Mouse (Mus musculus) small intestine, adult 2 months (tissue): ENCODE results near the gene Vcam1. TPM values are rescaled to one million over a fixed set of nuclear protein-coding genes. Genes with fewer than 3 reads are reported as not detected.

ENCODE experiments used
- H3K27ac ChIP-seq: fragments of 200-500 bp; 2 replicates; pipeline ENCODE4 v1.5.1; 2012; ENCODE audit warnings: low read depth, low read length, control low read depth, inconsistent platforms; ENCODE audit not compliant: insufficient read depth
- H3K27me3 ChIP-seq: fragments of 200-500 bp; 2 replicates; pipeline ENCODE4 v1.6.1; 2012; ENCODE audit warnings: mild to moderate bottlenecking, moderate library complexity, low read length, inconsistent platforms; ENCODE audit not compliant: control insufficient read depth, insufficient read depth
- H3K36me3 ChIP-seq: fragments of 200-500 bp; 2 replicates; pipeline ENCODE4 v1.6.1; 2012; ENCODE audit warnings: mild to moderate bottlenecking, low read length, control low read depth, inconsistent platforms; ENCODE audit not compliant: control insufficient read depth, insufficient read depth
- H3K4me1 ChIP-seq: fragments of 200-500 bp; 2 replicates; pipeline ENCODE4 v1.6.1; 2012; ENCODE audit warnings: low read length, inconsistent platforms, mixed read lengths; ENCODE audit not compliant: control insufficient read depth, insufficient read depth, insufficient read length
- H3K4me3 ChIP-seq: fragments of 200-500 bp; 2 replicates; pipeline ENCODE4 v1.5.1; 2012; ENCODE audit warnings: low read depth, mild to moderate bottlenecking, control low read depth, inconsistent platforms, low read length, moderate library complexity
- CTCF ChIP-seq: fragments of 200-500 bp; IDR thresholded peaks from 2 replicates; pipeline ENCODE4 v1.5.1; 2012; ENCODE audit warnings: low read depth, mild to moderate bottlenecking, control low read depth, inconsistent platforms, low read length, moderate library complexity, mixed read lengths; ENCODE audit not compliant: insufficient replicate concordance, insufficient read length; ENCODE audit errors: extremely low read depth
- POLR2A ChIP-seq: fragments of 200-500 bp; IDR thresholded peaks from 2 replicates; pipeline ENCODE4 v1.6.1; 2012; ENCODE audit warnings: low read depth, mild to moderate bottlenecking, control low read depth, inconsistent platforms, low read length, moderate library complexity
- WGBS: fragments of 180-500 bp; shearing (Covaris S2); methylation state at CpG from one replicate; pipeline ENCODE4 v1.1.7; 2018; 5-methylcytosine and 5-hydroxymethylcytosine counted together
- polyA plus RNA-seq: library from polyadenylated mRNA; depleted of rRNA; stranded (reverse); fragments of >200 nt; gene quantifications from 2 replicates; pipeline ENCODE4 v1.2.3, GENCODE M21; 2012

Gene Vcam1
- polyA plus RNA-seq, 1 experiment: 1.1 TPM

DNA sequence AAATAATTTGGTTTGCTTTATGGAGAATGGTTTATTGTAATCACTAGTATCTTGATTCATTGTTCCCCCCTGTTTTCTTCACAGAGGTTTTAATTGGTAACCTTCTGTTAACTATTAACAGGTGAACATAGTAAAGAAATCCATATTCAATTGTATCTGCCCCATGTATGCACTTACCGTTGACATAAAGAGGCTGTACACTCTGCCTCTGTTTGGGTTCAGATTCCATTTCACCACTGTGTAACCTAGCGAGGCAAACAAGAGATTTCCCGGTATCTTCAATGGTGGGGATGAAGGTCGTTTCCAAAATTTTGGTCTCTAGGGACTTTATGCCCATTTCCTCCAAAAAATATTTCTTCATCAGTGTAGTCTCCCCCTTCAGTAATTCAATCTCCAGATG lies 12.4 kb downstream of the Vcam1 start:
- WGBS: 24% methylated on average over 4 of the region's 4 CpGs
- no peak overlapping the region for H3K27ac ChIP-seq
- H3K4me3 ChIP-seq: no peak overlapping the region
- H3K4me1 ChIP-seq: no peaks in the 10 kb centered on the region
- no peak for TF ChIP-seq CTCF
- TF ChIP-seq POLR2A: no peak
- no peaks in the 10 kb centered on the region for H3K36me3 ChIP-seq
- H3K27me3 ChIP-seq: no peaks in the 10 kb centered on the region

DNA sequence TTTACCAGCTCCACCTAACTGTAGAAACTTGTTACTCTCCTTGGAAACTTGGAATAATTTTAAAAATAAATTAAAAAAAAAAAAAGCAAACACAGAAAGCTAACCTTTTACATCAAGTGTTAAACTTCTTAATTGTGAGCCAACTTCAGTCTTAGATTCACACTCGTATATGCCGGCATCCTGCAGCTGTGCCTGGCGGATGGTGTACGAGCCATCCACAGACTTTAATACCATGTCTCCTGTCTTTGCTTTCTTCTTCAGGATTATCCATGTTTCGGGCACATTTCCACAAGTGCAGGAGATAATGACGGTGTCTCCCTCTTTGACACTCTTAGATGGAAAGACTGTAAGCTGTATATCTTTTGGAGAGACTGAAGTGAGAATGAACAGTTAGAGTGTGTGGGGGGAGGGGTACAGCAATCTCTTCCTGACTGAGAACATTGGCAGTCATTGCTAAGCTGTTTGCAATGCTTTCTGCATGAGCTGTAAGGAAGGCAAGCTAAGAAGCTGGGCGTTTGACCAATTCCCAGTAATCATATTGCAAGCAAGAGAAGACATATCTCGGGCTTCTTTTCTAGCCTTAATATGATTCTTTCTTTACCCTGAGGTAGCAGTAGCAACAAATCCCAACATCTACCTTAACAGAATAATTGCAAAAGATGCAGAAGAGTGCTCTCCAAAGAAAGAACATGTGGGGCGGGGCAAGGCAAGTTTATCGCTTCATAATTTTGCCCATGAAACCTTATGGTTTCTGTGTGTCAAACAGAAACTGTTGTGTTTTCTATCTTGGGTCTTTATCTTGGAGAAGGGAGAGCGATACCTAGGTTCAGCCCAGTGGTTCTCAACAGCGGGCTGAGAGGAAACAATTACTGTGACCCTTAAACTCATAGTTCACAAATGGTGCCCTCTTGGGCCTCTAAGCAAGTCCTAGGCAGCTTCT lies 15.0 kb downstream of the Vcam1 start:
- H3K27ac ChIP-seq: no peak overlapping the region
- no peak for TF ChIP-seq POLR2A
- TF ChIP-seq CTCF: no peak
- H3K36me3 ChIP-seq: no peaks in the 10 kb centered on the region
- WGBS: 67% methylated on average over 12 of the region's 12 CpGs
- no peak overlapping the region for H3K4me3 ChIP-seq
- no peaks in the 10 kb centered on the region for H3K4me1 ChIP-seq
- no peaks in the 10 kb centered on the region for H3K27me3 ChIP-seq

DNA sequence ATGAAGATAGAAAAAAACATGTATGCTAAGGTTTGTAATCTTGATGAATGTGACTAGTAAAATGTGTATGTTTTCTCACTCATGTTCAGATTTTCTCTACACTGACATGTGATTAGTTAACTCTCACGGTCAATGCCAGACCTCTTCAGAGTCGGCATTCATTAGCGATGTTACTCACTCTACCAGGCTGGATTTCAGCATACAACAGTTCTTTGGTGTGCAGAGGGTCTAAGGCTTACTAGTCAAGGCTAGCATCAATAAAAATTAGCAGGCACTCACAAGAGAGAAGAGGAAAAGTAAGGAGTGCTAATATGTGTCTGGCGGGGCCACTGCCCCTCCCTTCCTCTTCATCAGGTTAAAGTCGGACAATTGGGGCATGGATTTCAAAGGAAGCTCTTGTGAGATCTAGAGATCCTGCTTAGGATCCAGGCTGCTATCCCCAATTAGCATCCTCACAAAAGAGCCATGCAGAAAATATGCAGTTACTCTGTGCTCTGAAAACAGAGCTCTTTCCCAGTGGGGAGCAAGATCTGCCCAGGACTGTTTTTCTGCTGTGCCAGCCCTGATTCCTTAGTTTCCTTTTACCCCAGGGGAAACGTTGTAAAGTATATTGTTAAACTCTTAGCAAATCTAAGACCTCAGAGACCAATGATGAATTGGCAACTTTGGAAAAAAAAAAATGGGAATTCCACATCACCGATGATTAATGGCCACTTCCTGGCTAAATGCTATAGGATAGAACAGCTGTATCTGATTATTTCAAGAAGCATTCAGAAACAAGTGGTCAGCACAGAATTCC lies 15.8 kb downstream of the Vcam1 start:
- TF ChIP-seq POLR2A (no peak), CTCF (no peak)
- no peaks in the 10 kb centered on the region for H3K27me3 ChIP-seq
- no peak overlapping the region for H3K27ac ChIP-seq
- H3K36me3 ChIP-seq: no peaks in the 10 kb centered on the region
- WGBS: 55% methylated on average over 7 of the region's 7 CpGs
- no peaks in the 10 kb centered on the region for H3K4me1 ChIP-seq
- no peak overlapping the region for H3K4me3 ChIP-seq

DNA sequence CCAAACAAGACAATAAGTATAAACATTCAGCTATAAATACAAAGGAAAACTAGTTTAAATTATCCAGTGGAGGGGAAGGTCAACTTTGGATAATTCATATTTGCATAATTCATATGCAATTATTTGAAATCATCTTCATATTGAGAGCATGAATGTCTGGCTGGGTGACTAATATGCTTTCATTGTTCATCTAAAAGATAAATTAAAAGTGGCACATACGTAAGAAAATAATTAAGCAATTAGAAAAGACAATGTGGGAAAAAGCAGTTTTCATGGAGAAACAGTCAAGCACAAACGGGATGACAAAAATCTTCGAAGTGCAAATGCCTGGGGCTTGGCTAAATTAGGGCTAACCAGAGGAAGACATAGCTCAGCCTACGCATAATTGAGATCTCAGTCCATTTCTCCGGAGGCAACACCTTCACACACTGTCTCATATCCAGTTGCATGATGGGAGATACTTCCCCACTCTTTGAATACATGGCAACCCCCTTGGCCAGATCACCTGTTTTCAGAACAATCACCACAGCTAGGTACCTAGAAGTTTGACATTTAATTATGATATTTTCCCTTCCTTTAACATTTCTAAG lies 16.6 kb downstream of the Vcam1 start:
- Histone ChIP-seq H3K27ac (no peak overlapping the region), H3K36me3 (no peaks in the 10 kb centered on the region), H3K4me1 (no peaks in the 10 kb centered on the region), H3K4me3 (no peak overlapping the region), H3K27me3 (no peaks in the 10 kb centered on the region)
- WGBS: 84% methylated on average over 5 of the region's 5 CpGs
- TF ChIP-seq CTCF: no peak
- TF ChIP-seq POLR2A: no peak

DNA sequence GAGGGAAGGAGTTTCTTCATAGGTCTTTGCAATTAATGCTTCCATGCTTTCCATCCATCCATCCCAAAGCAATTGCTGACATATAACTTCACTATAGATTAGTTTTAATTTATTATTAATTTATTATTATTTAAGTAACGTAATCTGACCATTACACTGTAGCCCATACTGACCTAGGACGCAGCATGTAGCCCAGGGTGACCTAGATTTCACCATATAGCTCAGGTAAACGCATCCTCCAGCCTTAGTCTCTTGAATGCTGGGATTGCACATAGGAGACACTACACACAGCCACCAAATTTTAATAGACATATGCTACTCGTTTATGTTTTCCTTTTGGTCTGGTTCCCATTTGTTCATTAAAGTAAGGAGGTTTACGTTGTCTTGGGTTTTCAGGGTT lies 23.8 kb downstream of the Vcam1 start:
- 93% methylated on average over 5 of the region's 5 CpGs for WGBS
- no peaks in the 10 kb centered on the region for H3K27me3 ChIP-seq
- no peaks in the 10 kb centered on the region for H3K4me1 ChIP-seq
- H3K36me3 ChIP-seq: no peaks in the 10 kb centered on the region
- no peak for TF ChIP-seq CTCF
- TF ChIP-seq POLR2A: no peak
- H3K27ac ChIP-seq: no peak overlapping the region
- no peak overlapping the region for H3K4me3 ChIP-seq

DNA sequence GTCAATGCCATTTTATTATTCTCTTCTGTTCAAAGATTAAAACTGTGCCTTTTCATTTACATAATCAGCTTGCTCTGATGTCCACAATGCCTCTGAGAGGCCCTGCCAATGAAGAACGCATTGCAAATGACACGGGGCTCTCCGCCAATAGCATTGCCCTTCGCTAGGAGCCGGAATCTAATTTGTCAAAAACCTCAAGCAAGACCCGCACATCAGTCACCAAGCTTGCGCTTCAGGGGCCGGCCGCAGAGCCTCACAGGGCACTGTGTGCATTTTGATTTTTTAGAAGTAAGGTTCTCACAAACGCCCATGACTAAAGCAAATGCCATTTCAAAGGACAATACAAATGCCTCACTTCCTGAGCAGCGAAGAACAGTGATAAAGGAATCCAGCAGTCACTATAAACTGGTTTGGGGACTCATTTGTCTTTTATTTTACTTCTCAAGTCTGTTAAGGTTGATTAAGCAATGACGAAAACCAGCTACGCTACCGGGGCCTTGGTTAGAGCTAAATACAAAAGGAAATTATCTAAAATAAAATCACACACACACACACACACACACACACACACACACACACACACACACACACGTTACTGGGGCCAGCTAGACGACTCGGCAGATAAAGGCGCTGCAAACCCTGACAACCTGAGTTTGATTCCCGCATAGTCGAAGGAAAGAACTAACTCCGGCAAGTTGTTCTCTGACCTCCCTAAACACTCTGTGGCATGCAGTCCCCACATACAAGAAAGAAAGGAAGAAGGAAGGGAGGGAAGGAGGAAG lies 24.4 kb downstream of the Vcam1 start:
- H3K36me3 ChIP-seq: no peaks in the 10 kb centered on the region
- no peak overlapping the region for H3K4me3 ChIP-seq
- no peaks in the 10 kb centered on the region for H3K4me1 ChIP-seq
- WGBS: 22% methylated on average over 21 of the region's 21 CpGs
- TF ChIP-seq POLR2A (no peak), CTCF (no peak)
- no peaks in the 10 kb centered on the region for H3K27me3 ChIP-seq
- no peak overlapping the region for H3K27ac ChIP-seq

DNA sequence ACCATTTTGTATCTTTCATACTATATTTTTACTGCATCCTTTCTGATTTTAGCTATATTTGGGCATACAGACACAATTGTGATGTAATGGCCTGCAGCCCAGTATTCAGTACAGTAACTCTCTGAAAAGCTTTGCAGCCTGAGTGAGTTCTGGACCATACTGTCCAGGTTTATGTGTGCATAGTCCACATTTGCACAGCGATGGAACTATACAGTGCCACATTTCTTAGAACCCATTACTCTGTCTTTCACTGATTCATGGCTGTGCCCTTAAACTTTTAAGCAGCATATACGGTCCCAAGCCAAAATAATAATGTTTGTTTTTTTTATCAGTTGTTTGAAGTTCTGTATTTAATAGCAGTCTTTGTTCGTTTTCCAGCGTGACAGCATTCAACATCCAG lies 25.2 kb downstream of the Vcam1 start:
- Histone ChIP-seq H3K27ac (no peak overlapping the region), H3K4me3 (no peak overlapping the region), H3K4me1 (no peaks in the 10 kb centered on the region), H3K36me3 (no peaks in the 10 kb centered on the region), H3K27me3 (no peaks in the 10 kb centered on the region)
- 43% methylated on average over 4 of the region's 4 CpGs for WGBS
- TF ChIP-seq POLR2A (no peak), CTCF (no peak)
